Mouse (Mus musculus): ENCODE results near the gene Atp5d. TPM values are rescaled to one million over a fixed set of nuclear protein-coding genes. Genes with fewer than 3 reads are reported as not detected.
A peak's percentile ranks its signal among the peaks of the same experiment; 100 is the strongest.
"Not testable (repeated sequence)": the region's sequence is repeated elsewhere in the genome, so short reads cannot be mapped to it uniquely, and the experiment has no call there.

Atp5d gene
- polyA plus RNA-seq, 1 experiment from 2014 or later: 355 TPM

DNA sequence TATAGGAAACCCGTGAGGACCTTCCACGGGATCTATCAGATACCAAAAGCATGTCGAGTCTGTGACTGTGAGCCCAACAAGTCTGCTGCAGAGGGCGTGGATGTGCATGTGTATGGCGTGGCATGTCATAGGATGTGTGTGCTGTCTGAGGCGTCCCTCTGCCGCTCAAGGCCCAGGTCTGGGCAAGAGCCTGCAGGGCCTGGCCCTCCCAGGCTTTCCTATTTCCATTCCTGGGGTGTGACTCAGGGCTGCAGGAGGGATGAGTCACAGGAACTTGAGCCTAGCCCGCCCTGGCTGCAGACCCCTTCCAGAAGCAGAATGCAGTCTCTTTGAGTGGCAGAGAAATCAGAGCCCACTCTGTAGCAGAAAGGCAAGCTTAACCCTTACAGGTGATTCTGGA, 25.3 kb downstream of the Atp5d start:
- Histone ChIP-seq H3K9ac (ENCODE audit: low read length) (no peak overlapping the region), H3K9me3 (ENCODE audit: control insufficient read depth, low read length) (no peaks in the 10 kb centered on the region), H3K27ac (ENCODE audit: low read depth, low read length) (no peak overlapping the region), H3K36me3 (ENCODE audit: control insufficient read depth, insufficient read depth, low read length) (no peaks in the 10 kb centered on the region), H3K4me1 (ENCODE audit: control insufficient read depth, insufficient read depth, low read length) (peaks cover 56% of the 10 kb centered on the region), H3K4me2 (no peak overlapping the region), H3K4me3 (ENCODE audit: low read depth, low read length) (no peak overlapping the region), H3K27me3 (ENCODE audit: control insufficient read depth, insufficient read depth, low read length) (peaks cover 4% of the 10 kb centered on the region; the same call in 1 of the 2 replicates)
- 85% methylated on average over 8 of the region's 8 CpGs for WGBS
- ATAC-seq (ENCODE audit: low FRiP score) (no peak), DNase-seq (ENCODE audit: low spot score, missing footprints) (no peak)

GRCm38 (mm10) chr10:80164161-80164997, 25.9 kb downstream of the Atp5d start:
- H3K4me1 ChIP-seq (ENCODE audit: control insufficient read depth, insufficient read depth, low read length): peaks cover 56% of the 10 kb centered on the region
- H3K27ac ChIP-seq (ENCODE audit: low read depth, low read length): no peak overlapping the region; the same call in 1 of the 2 replicates
- peak overlapping the region; percentile 56 for H3K9ac ChIP-seq (ENCODE audit: low read length)
- no peaks in the 10 kb centered on the region for H3K9me3 ChIP-seq (ENCODE audit: control insufficient read depth, low read length)
- no peak; the same call in 1 of the 2 replicates for ATAC-seq (ENCODE audit: low FRiP score)
- no peak for DNase-seq (ENCODE audit: low spot score, missing footprints)
- WGBS: 12% methylated on average over 43 of the region's 44 CpGs
- H3K4me2 ChIP-seq: peak overlapping the region; percentile 70
- H3K4me3 ChIP-seq (ENCODE audit: low read depth, low read length): peak overlapping the region; percentile 30
- H3K27me3 ChIP-seq (ENCODE audit: control insufficient read depth, insufficient read depth, low read length): peaks cover 4% of the 10 kb centered on the region; the same call in 1 of the 2 replicates
- no peaks in the 10 kb centered on the region for H3K36me3 ChIP-seq (ENCODE audit: control insufficient read depth, insufficient read depth, low read length)

GRCm38 (mm10) chr10:80164998-80165344, 26.5 kb downstream of the Atp5d start:
- ATAC-seq (ENCODE audit: low FRiP score) (peak; percentile 49), DNase-seq (ENCODE audit: low spot score, missing footprints) (peak; percentile 99)
- Histone ChIP-seq H3K4me1 (ENCODE audit: control insufficient read depth, insufficient read depth, low read length) (peaks cover 54% of the 10 kb centered on the region), H3K4me2 (peak overlapping the region; percentile 70), H3K4me3 (ENCODE audit: low read depth, low read length) (peak overlapping the region; percentile 30), H3K9me3 (ENCODE audit: control insufficient read depth, low read length) (no peaks in the 10 kb centered on the region), H3K36me3 (ENCODE audit: control insufficient read depth, insufficient read depth, low read length) (peaks cover 2% of the 10 kb centered on the region), H3K9ac (ENCODE audit: low read length) (peak overlapping the region; percentile 56), H3K27ac (ENCODE audit: low read depth, low read length) (no peak overlapping the region; the same call in 1 of the 2 replicates), H3K27me3 (ENCODE audit: control insufficient read depth, insufficient read depth, low read length) (peaks cover 4% of the 10 kb centered on the region; the same call in 1 of the 2 replicates)
- 0% methylated on average over 17 of the region's 17 CpGs for WGBS

DNA sequence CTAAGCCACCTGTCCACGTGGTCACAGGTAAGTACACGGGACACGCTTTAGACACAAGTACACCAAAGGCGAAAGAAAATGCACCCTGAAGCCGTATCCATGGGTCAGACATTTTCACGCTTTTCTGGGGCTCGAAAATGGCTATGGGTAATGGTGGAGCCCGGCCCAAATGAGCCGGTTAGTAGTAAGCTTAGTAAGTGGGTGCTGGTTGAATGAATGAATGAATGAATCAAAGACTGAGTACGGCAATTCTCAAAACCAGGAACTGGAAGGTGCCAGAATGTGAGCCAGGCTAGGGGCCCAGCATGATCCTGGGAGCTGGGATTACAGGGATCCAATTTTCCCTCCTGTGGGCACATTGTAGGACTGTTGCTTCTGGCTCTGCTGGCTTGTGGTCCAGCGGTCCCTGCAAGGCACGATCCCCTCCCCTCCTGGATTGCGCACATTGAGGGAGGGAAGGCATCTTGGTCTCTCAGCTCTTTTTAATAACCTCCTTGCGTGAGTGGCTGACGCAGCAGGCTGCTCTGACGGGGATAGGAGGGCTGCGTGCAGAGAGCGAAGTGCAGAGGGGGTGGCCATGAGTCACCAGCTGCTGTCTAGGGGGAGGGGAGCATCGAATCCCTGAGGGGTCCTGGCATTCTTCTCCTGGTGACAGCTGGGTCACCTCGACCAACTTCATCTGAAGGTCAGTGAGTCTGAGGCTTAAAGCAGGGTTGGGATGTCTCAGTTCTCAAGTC, 27.1 kb downstream of the Atp5d start, which contains the start of gene Cirbp:
TSS of gene Cirbp (plus strand) at position 594 of the 737 bp plus-strand sequence.
- Histone ChIP-seq H3K4me1 (ENCODE audit: control insufficient read depth, insufficient read depth, low read length) (peaks cover 51% of the 10 kb centered on the region), H3K4me3 (ENCODE audit: low read depth, low read length) (peak within 1 kb of the TSS; percentile 30), H3K27me3 (ENCODE audit: control insufficient read depth, insufficient read depth, low read length) (peaks cover 4% of the 10 kb centered on the region; the same call in 1 of the 2 replicates), H3K4me2 (peak within 1 kb of the TSS; percentile 70), H3K27ac (ENCODE audit: low read depth, low read length) (peak within 1 kb of the TSS; percentile 98), H3K9me3 (ENCODE audit: control insufficient read depth, low read length) (no peaks in the 10 kb centered on the region), H3K9ac (ENCODE audit: low read length) (peak within 1 kb of the TSS; percentile 57), H3K36me3 (ENCODE audit: control insufficient read depth, insufficient read depth, low read length) (peaks cover 7% of the 10 kb centered on the region)
- WGBS: 13% methylated on average over 20 of the region's 20 CpGs
- no peak for ATAC-seq (ENCODE audit: low FRiP score)
- no peak for DNase-seq (ENCODE audit: low spot score, missing footprints)

DNA sequence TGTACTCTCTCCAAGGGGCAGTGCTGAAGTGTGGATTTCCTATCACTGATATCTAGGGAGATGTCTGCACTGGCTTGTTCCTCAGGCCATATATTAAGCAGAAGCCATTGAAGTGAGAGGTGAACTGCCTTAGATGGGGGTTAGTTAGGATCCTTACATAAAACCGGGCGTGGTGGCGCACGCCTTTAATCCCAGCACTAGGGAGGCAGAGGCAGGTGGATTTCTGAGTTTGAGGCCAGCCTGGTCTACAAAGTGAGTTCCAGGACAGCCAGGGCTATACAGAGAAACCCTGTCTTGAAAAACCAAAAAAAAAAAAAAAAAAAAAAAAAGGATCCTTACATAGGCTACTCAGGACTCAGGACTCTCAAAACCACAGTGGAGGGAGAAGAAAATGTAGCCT, 27.7 kb downstream of the Atp5d start:
- Histone ChIP-seq H3K36me3 (ENCODE audit: control insufficient read depth, insufficient read depth, low read length) (peaks cover 13% of the 10 kb centered on the region), H3K27ac (ENCODE audit: low read depth, low read length) (peak overlapping the region; percentile 50), H3K4me1 (ENCODE audit: control insufficient read depth, insufficient read depth, low read length) (peaks cover 45% of the 10 kb centered on the region), H3K9ac (ENCODE audit: low read length) (peak overlapping the region; percentile 50)
- ATAC-seq (ENCODE audit: low FRiP score); H3K9me3 ChIP-seq (ENCODE audit: control insufficient read depth, low read length); DNase-seq (ENCODE audit: low spot score, missing footprints); H3K4me3 ChIP-seq (ENCODE audit: low read depth, low read length); H3K4me2 ChIP-seq; H3K27me3 ChIP-seq (ENCODE audit: control insufficient read depth, insufficient read depth, low read length): not testable (repeated sequence)
- 84% methylated on average over 4 of the region's 4 CpGs for WGBS

- peaks cover 43% of the 10 kb centered on the region for H3K4me1 ChIP-seq (ENCODE audit: control insufficient read depth, insufficient read depth, low read length)
- H3K27me3 ChIP-seq (ENCODE audit: control insufficient read depth, insufficient read depth, low read length): peaks cover 4% of the 10 kb centered on the region; the same call in 1 of the 2 replicates
- peak overlapping the region; percentile 93 for H3K4me2 ChIP-seq
- ATAC-seq (ENCODE audit: low FRiP score): peak; percentile 92
- peak overlapping the region; percentile 99 for H3K9ac ChIP-seq (ENCODE audit: low read length)
- WGBS: under 1% methylated on average over 52 of the region's 55 CpGs
- no peaks in the 10 kb centered on the region for H3K9me3 ChIP-seq (ENCODE audit: control insufficient read depth, low read length)
- DNase-seq (ENCODE audit: low spot score, missing footprints): peak; percentile 100
- peaks cover 22% of the 10 kb centered on the region for H3K36me3 ChIP-seq (ENCODE audit: control insufficient read depth, insufficient read depth, low read length)
- peak overlapping the region; percentile 98 for H3K27ac ChIP-seq (ENCODE audit: low read depth, low read length)
- H3K4me3 ChIP-seq (ENCODE audit: low read depth, low read length): peak overlapping the region; percentile 95
Observed at GRCm38 (mm10) chr10:80167460-80168037, 29.1 kb downstream of the Atp5d start.

- under 1% methylated on average over 46 of the region's 48 CpGs for WGBS
- H3K36me3 ChIP-seq (ENCODE audit: control insufficient read depth, insufficient read depth, low read length): peaks cover 22% of the 10 kb centered on the region
- H3K4me2 ChIP-seq: peak overlapping the region; percentile 93
- DNase-seq (ENCODE audit: low spot score, missing footprints): peak; percentile 99
- peaks cover 45% of the 10 kb centered on the region for H3K4me1 ChIP-seq (ENCODE audit: control insufficient read depth, insufficient read depth, low read length)
- H3K27ac ChIP-seq (ENCODE audit: low read depth, low read length): peak overlapping the region; percentile 98
- peak overlapping the region; percentile 95 for H3K4me3 ChIP-seq (ENCODE audit: low read depth, low read length)
- no peaks in the 10 kb centered on the region for H3K9me3 ChIP-seq (ENCODE audit: control insufficient read depth, low read length)
- peaks cover 4% of the 10 kb centered on the region; the same call in 1 of the 2 replicates for H3K27me3 ChIP-seq (ENCODE audit: control insufficient read depth, insufficient read depth, low read length)
- ATAC-seq (ENCODE audit: low FRiP score): peak; percentile 54
- H3K9ac ChIP-seq (ENCODE audit: low read length): peak overlapping the region; percentile 99
Observed at GRCm38 (mm10) chr10:80168038-80168661, 29.7 kb downstream of the Atp5d start.

GRCm38 (mm10) chr10:80169070-80169469, 30.6 kb downstream of the Atp5d start:
- Histone ChIP-seq H3K27me3 (ENCODE audit: control insufficient read depth, insufficient read depth, low read length) (peaks cover under 1% of the 10 kb centered on the region; the same call in 1 of the 2 replicates), H3K4me3 (ENCODE audit: low read depth, low read length) (peak overlapping the region; percentile 95), H3K9ac (ENCODE audit: low read length) (peak overlapping the region; percentile 99), H3K4me1 (ENCODE audit: control insufficient read depth, insufficient read depth, low read length) (peaks cover 48% of the 10 kb centered on the region), H3K9me3 (ENCODE audit: control insufficient read depth, low read length) (no peaks in the 10 kb centered on the region), H3K4me2 (peak overlapping the region; percentile 93), H3K27ac (ENCODE audit: low read depth, low read length) (no peak overlapping the region), H3K36me3 (ENCODE audit: control insufficient read depth, insufficient read depth, low read length) (peaks cover 22% of the 10 kb centered on the region)
- DNase-seq (ENCODE audit: low spot score, missing footprints) (no peak), ATAC-seq (ENCODE audit: low FRiP score) (no peak)
- 71% methylated on average over 1 of the region's 1 CpGs for WGBS

Data from midbrain, embryonic 11.5 days (tissue).